In genomic region chr11:118418834-118419504, GRCm38 (mm10) we compare ENCODE assay signal across 8 mouse cellular contexts. TPM values are rescaled to one million over a fixed set of nuclear protein-coding genes. Genes with fewer than 3 reads are reported as not detected.
A peak's percentile ranks its signal among the peaks of the same experiment; 100 is the strongest.
DNase-seq lines count a peak whose midpoint lies in the region; ATAC-seq and TF ChIP-seq lines count a peak whose summit lies in the region.

TSS of gene Cant1 (minus strand) at chr11:118419086.

- H3K9ac ChIP-seq in ES-Bruce4 (ENCODE audit: low read depth, poor library complexity, severe bottlenecking) = peak within 1 kb of the TSS; percentile 65
- peak within 1 kb of the TSS; percentile 91 for H3K9ac ChIP-seq in forebrain, embryonic 13.5 days
- peak within 1 kb of the TSS; percentile 93 for H3K9ac ChIP-seq in liver, postnatal 0 days (replicated peaks)
- peak within 1 kb of the TSS; percentile 94 for H3K9ac ChIP-seq in neural tube, embryonic 14.5 days (replicated peaks; ENCODE audit: low read depth, low read length)

- peak within 1 kb of the TSS; percentile 93 for H3K4me2 ChIP-seq in forebrain, embryonic 13.5 days
- peak within 1 kb of the TSS; percentile 82 for H3K4me2 ChIP-seq in liver, postnatal 0 days (ENCODE audit: low read depth, low read length)
- peak within 1 kb of the TSS; percentile 89 for H3K4me2 ChIP-seq in neural tube, embryonic 14.5 days (ENCODE audit: low read depth, low read length)

- peak within 1 kb of the TSS; percentile 46; the same call in 1 of the 2 replicates for H3K27ac ChIP-seq in ES-Bruce4 (ENCODE audit: insufficient read depth, low read length)
- H3K27ac ChIP-seq in forebrain, embryonic 13.5 days = peak within 1 kb of the TSS; percentile 51
- peak within 1 kb of the TSS; percentile 86 for H3K27ac ChIP-seq in liver, postnatal 0 days (ENCODE audit: low read depth)
- peak within 1 kb of the TSS; percentile 72 for H3K27ac ChIP-seq in neural tube, embryonic 14.5 days (ENCODE audit: low read depth, low read length)

- no peak for TF ChIP-seq CTCF in ES-Bruce4 (IDR thresholded peaks at IDR 0.05; ENCODE audit: low read depth, low read length)
- TF ChIP-seq CTCF in liver, postnatal 0 days (IDR thresholded peaks at IDR 0.05; ENCODE audit: low read depth) = peak; percentile 4; the same call in 1 of the 2 replicates

- H3K4me3 ChIP-seq in ES-Bruce4 (ENCODE audit: low read depth, low read length) = peak within 1 kb of the TSS; percentile 96
- H3K4me3 ChIP-seq in forebrain, embryonic 13.5 days = peak within 1 kb of the TSS; percentile 78
- peak within 1 kb of the TSS; percentile 75 for H3K4me3 ChIP-seq in liver, postnatal 0 days (ENCODE audit: low read depth, low read length)
- peak within 1 kb of the TSS; percentile 90 for H3K4me3 ChIP-seq in neural tube, embryonic 14.5 days (ENCODE audit: low read depth, low read length)

- peaks cover 2% of the 10 kb centered on the region for H3K4me1 ChIP-seq in ES-Bruce4 (ENCODE audit: control insufficient read depth, insufficient read depth, low read length)
- peaks cover 46% of the 10 kb centered on the region for H3K4me1 ChIP-seq in forebrain, embryonic 13.5 days
- peaks cover 20% of the 10 kb centered on the region for H3K4me1 ChIP-seq in liver, postnatal 0 days (ENCODE audit: insufficient read depth)
- H3K4me1 ChIP-seq in neural tube, embryonic 14.5 days (ENCODE audit: control insufficient read depth, insufficient read depth, low read length) = peaks cover 20% of the 10 kb centered on the region

- TF ChIP-seq POLR2A in ES-Bruce4 (IDR thresholded peaks at IDR 0.05; ENCODE audit: insufficient read depth, low read length) = no peak

- no peak for TF ChIP-seq EP300 in ES-Bruce4 (IDR thresholded peaks at IDR 0.05; ENCODE audit: insufficient read depth, low read depth, low read length)
- no peak for TF ChIP-seq EP300 in liver, postnatal 0 days (IDR thresholded peaks at IDR 0.05; ENCODE audit: low read depth)

- H3K27me3 ChIP-seq in ES-Bruce4 (ENCODE audit: control insufficient read depth, insufficient read depth, low read length, poor library complexity, severe bottlenecking) = no peaks in the 10 kb centered on the region
- H3K27me3 ChIP-seq in forebrain, embryonic 13.5 days = no peaks in the 10 kb centered on the region
- no peaks in the 10 kb centered on the region for H3K27me3 ChIP-seq in liver, postnatal 0 days (ENCODE audit: insufficient read depth, low read length)
- H3K27me3 ChIP-seq in neural tube, embryonic 14.5 days (ENCODE audit: control insufficient read depth, insufficient read depth, low read length) = no peaks in the 10 kb centered on the region

- H3K36me3 ChIP-seq in ES-Bruce4 (ENCODE audit: control insufficient read depth, insufficient read depth, low read length, poor library complexity, severe bottlenecking) = no peaks in the 10 kb centered on the region
- peaks cover 22% of the 10 kb centered on the region for H3K36me3 ChIP-seq in forebrain, embryonic 13.5 days (ENCODE audit: poor library complexity, severe bottlenecking)
- H3K36me3 ChIP-seq in liver, postnatal 0 days (replicated peaks; ENCODE audit: insufficient read depth, low read length) = peaks cover 8% of the 10 kb centered on the region; the same call in 1 of the 2 replicates
- peaks cover 5% of the 10 kb centered on the region; the same call in 1 of the 2 replicates for H3K36me3 ChIP-seq in neural tube, embryonic 14.5 days (ENCODE audit: control insufficient read depth, insufficient read depth, low read length)

- ATAC-seq in cerebellum, adult (ENCODE audit: insufficient number of reproducible peaks, low FRiP score, low TSS enrichment) = peak; percentile 93
- ATAC-seq in forebrain, embryonic 13.5 days = peak; percentile 94
- peak; percentile 98 for ATAC-seq in liver, postnatal 0 days
- ATAC-seq in neural tube, embryonic 14.5 days (ENCODE audit: low read depth) = peak; percentile 92

- H3K9me3 ChIP-seq in ES-Bruce4 (replicated peaks; ENCODE audit: control insufficient read depth, insufficient read depth, low read length, poor library complexity, severe bottlenecking) = no peaks in the 10 kb centered on the region
- no peaks in the 10 kb centered on the region for H3K9me3 ChIP-seq in forebrain, embryonic 13.5 days (replicated peaks)
- no peaks in the 10 kb centered on the region for H3K9me3 ChIP-seq in liver, postnatal 0 days (ENCODE audit: low read length)
- H3K9me3 ChIP-seq in neural tube, embryonic 14.5 days (ENCODE audit: control insufficient read depth, low read length) = no peaks in the 10 kb centered on the region

- WGBS in forebrain, embryonic 13.5 days = under 1% methylated on average over 47 of the region's 50 CpGs
- under 1% methylated on average over 50 of the region's 50 CpGs for WGBS in large intestine, adult 2 months
- WGBS in liver, postnatal 0 days (ENCODE audit: insufficient replicate concordance) = 0% methylated on average over 42 of the region's 50 CpGs
- under 1% methylated on average over 41 of the region's 50 CpGs for WGBS in neural tube, embryonic 14.5 days

- intact Hi-C loops in heart, postnatal 10 days (cut with DNase I) = no loop called here

- DNase-seq in heart, postnatal 10 days = peak; percentile 98 to 99
- peak; percentile 94 for DNase-seq in large intestine, adult 2 months (ENCODE audit: low read depth, low spot score)
- peak; percentile 97 for DNase-seq in liver, postnatal 0 days
- DNase-seq in testis, postnatal 10 days (ENCODE audit: low spot score) = peak; percentile 96

RNA-seq across cellular contexts. Expression of gene Cant1, which starts in this region (rescaled TPM):
- 15.4 and 16.3 TPM in 2 replicates for polyA plus RNA-seq in ES-Bruce4 (2011; ENCODE audit: insufficient read depth, insufficient read length, low read depth, missing spikeins)
- 20.2 and 20.3 TPM in 2 replicates for polyA plus RNA-seq in forebrain, embryonic 13.5 days (2015; fragmentation: Nextera tagmentation; extraction: Ambion mirVana)
- total RNA-seq in heart, postnatal 10 days (2021) = 10 to 100 TPM; 20.4 to 22.0 TPM
- polyA plus RNA-seq in large intestine, adult 2 months (2012; rRNA removed) = 121 and 144 TPM in 2 replicates
- polyA plus RNA-seq in liver, postnatal 0 days (2015; fragmentation: Nextera tagmentation; extraction: Ambion mirVana) = 7.5 and 7.8 TPM in 2 replicates
- 21.2 and 27.0 TPM in 2 replicates for polyA plus RNA-seq in neural tube, embryonic 14.5 days (2014; fragmentation: Nextera tagmentation; extraction: Ambion mirVana)

Comparison
In these comparisons a context has a peak if more than half of its experiments do, and no peak if none do; other contexts are left out.
1. Peak in every context shown above with its lines: DNase-seq, ATAC-seq, H3K4me3 ChIP-seq and H3K27ac ChIP-seq.